Mouse (Mus musculus) midbrain, embryonic 16.5 days (tissue): Measurements from ENCODE around the gene Pfdn4. TPM values are rescaled to one million over a fixed set of nuclear protein-coding genes. Genes with fewer than 3 reads are reported as not detected.

Source experiments
- ATAC-seq: fragments of 200-750 bp; cut with Nextera tagmentation; 2 replicates; pipeline ENCODE4 v1.8.0; 2017; ENCODE audit warnings: moderate TSS enrichment
- H3K27ac ChIP-seq: fragments of 300-500 bp; sonication (generic); 2 replicates; pipeline ENCODE4 v1.5.1; 2014; ENCODE audit warnings: mild to moderate bottlenecking, low read length, mixed read lengths
- H3K27me3 ChIP-seq: fragments of 300-500 bp; sonication (generic); 2 replicates; pipeline ENCODE4 v1.6.1; 2014; ENCODE audit warnings: low read depth, low read length, mixed read lengths; ENCODE audit not compliant: control insufficient read depth, insufficient read depth
- H3K36me3 ChIP-seq: fragments of 300-500 bp; sonication (generic); 2 replicates; pipeline ENCODE4 v1.6.1; 2014; ENCODE audit warnings: mild to moderate bottlenecking, low read length, moderate library complexity, mixed read lengths; ENCODE audit not compliant: control insufficient read depth, insufficient read depth
- H3K4me1 ChIP-seq: fragments of 300-500 bp; sonication (generic); 2 replicates; pipeline ENCODE4 v1.6.1; 2014; ENCODE audit warnings: mild to moderate bottlenecking, low read length, mixed read lengths; ENCODE audit not compliant: control insufficient read depth, insufficient read depth
- H3K4me2 ChIP-seq: fragments of 300-500 bp; sonication (generic); 2 replicates; pipeline ENCODE4 v1.6.1; 2014; ENCODE audit warnings: mild to moderate bottlenecking, low read length, mixed read lengths
- H3K4me3 ChIP-seq: fragments of 300-500 bp; sonication (generic); 2 replicates; pipeline ENCODE4 v1.5.1; 2014; ENCODE audit warnings: low read depth, mild to moderate bottlenecking, low read length, moderate library complexity, mixed read lengths
- H3K9ac ChIP-seq: fragments of 300-500 bp; sonication (generic); 2 replicates; pipeline ENCODE4 v1.6.1; 2014; ENCODE audit warnings: low read depth, low read length, mixed read lengths
- H3K9me3 ChIP-seq: fragments of 300-500 bp; sonication (generic); replicated peaks from 2 replicates; pipeline ENCODE4 v1.6.1; 2014; ENCODE audit warnings: mild to moderate bottlenecking, low read length, mixed read lengths; ENCODE audit not compliant: control insufficient read depth, poor library complexity, severe bottlenecking
- WGBS: fragments of 180-500 bp; shearing (Covaris S2); extraction: QIAGEN DNeasy Blood & Tissue Kit; methylation state at CpG from one replicate; pipeline ENCODE4 v1.1.7; 2014; 5-methylcytosine and 5-hydroxymethylcytosine counted together
- polyA plus RNA-seq: library from polyadenylated mRNA; unstranded; fragments of >200 nt; fragmentation: Nextera tagmentation; extraction: Ambion mirVana; gene quantifications from 2 replicates; pipeline ENCODE4 v1.2.1, GENCODE M21; 2015

The Pfdn4 gene
- polyA plus RNA-seq, 1 experiment from 2014 or later, result 133 TPM

DNA sequence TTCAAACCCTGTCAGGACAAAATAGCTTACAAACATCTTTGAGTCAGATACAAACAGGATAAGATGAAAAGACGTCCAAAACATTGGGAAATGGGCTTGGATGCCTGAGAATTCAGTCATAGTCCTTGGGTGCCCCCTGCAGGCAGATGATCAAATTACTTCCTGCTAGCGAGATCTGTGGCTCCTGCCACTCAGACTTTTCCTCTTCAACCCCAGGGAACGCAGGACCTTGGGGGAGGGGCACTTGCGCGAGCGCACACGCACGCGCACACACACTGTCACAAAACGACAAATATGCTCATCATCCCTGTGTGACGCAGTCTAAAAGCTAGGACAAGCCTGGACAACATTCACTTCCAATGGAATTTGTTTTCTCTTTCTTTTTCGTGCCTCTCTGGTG, 12.6 kb downstream of the Pfdn4 start:
- Histone ChIP-seq H3K9ac (peak overlapping the region; percentile 39; the same call in 1 of the 2 replicates), H3K27me3 (no peaks in the 10 kb centered on the region), H3K36me3 (no peaks in the 10 kb centered on the region), H3K27ac (no peak overlapping the region), H3K4me1 (peaks cover 24% of the 10 kb centered on the region), H3K9me3 (no peaks in the 10 kb centered on the region), H3K4me2 (peak overlapping the region; percentile 62), H3K4me3 (peak overlapping the region; percentile 31)
- no peak for ATAC-seq
- 3% methylated on average over 12 of the region's 12 CpGs for WGBS

DNA sequence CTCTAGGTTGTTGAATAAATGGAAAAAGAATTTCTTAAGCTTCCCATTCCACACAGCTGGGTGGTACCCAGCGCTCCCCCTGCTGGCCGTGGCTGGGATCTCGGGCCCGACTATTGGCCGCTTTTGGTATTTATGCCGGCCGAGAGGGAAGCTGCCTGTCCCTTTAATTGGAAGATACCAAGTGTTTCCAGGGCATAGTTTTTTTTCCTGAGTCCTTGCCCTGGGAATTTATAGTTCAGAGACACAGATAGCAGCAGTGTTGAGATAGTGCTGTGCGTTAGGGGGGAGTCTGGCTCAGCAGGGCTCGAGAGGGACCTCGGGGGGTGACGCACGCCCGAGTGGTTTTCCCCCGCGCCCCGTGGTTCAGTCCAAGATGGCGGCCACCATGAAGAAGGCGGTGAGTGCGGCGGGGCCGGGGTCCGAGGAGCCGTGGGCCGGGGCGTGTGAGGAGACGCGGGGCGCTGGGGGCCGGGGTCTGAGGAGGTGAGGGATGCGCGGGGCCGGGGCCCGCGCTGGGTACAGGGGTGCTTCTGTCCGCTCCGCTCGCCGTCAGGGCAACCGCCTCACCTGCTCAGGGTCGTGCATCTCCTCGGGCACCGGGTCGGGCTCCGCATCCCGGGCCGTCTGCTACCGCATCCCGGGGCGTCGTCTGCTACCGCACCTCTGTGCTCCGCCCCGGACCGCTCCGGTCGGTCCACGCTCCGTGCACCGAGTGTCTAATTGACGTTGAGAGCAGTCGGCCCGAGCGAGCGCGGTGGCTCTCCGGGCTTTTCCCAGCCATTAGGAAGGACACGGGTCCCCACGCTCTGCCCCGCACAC, 15.1 kb downstream of the Pfdn4 start:
- H3K4me2 ChIP-seq, result peak overlapping the region; percentile 89
- no peaks in the 10 kb centered on the region for H3K9me3 ChIP-seq
- H3K4me1 ChIP-seq, result peaks cover 24% of the 10 kb centered on the region
- H3K4me3 ChIP-seq, result peak overlapping the region; percentile 75
- 0 out of 2 replicates have a peak, but pooled peaks cover 3% of the 10 kb centered on the region for H3K36me3 ChIP-seq
- peak overlapping the region; percentile 89 for H3K27ac ChIP-seq
- ATAC-seq, result peak; percentile 77
- under 1% methylated on average over 66 of the region's 69 CpGs for WGBS
- no peaks in the 10 kb centered on the region for H3K27me3 ChIP-seq
- H3K9ac ChIP-seq, result peak overlapping the region; percentile 89

DNA sequence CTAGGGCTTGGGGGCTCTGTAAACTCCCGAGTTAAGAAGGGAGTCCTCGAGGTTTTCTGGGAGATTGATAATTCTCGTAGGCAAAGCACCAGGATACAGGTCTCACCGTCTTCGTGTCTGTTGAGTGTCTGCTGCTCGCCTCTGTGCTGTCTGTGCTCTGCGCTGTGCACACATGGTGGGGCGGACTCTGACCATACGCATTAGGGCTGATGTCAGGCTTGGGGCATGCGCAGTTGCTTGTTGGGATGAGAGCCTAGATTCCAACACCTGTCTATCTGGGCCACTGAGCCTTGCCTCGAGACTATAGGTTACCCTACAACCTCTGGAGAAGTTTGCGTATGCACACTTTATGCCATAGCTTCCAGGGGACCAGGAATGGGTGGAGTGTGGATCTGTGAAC, 17.5 kb downstream of the Pfdn4 start:
- no peaks in the 10 kb centered on the region for H3K27me3 ChIP-seq
- H3K4me2 ChIP-seq, result no peak overlapping the region
- H3K9ac ChIP-seq, result no peak overlapping the region
- no peak overlapping the region for H3K27ac ChIP-seq
- 94% methylated on average over 12 of the region's 12 CpGs for WGBS
- no peaks in the 10 kb centered on the region for H3K9me3 ChIP-seq
- H3K36me3 ChIP-seq, result peaks cover 8% of the 10 kb centered on the region; the same call in 1 of the 2 replicates
- H3K4me1 ChIP-seq, result peaks cover 21% of the 10 kb centered on the region
- no peak overlapping the region for H3K4me3 ChIP-seq
- ATAC-seq, result no peak

DNA sequence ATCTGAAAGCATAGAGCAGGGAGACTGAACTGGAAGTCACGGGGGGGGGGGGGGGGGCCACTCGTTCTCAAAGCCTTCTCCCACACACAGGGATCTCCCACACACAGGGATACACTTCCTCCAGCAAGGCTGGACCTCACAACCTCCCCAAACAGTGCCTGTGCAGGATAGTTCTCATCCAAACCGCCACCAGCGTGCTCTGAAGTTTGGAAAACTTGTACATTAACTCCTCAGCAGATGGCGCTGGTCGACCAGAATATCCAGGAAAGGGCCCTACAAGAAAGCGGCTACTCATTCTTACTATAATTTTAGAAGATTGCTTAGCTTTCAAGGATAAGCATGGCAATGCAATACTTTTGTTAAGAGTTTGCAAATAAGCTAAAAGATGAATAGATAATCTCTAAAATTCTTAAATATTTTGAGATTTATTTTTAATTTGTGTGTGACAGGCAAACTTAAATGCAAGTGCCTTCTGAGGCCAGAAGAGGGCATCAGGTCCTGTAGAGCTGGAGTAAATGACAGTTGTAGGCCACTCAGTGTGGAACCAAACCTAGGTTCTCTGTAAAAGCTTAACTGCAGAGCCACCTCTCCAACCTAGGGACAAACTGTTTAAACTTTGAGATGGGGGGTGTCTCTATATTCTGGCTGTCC, 24.2 kb downstream of the Pfdn4 start:
- H3K4me3 ChIP-seq, result no peak overlapping the region
- WGBS, result 8% methylated on average over 7 of the region's 7 CpGs
- H3K27me3 ChIP-seq, result no peaks in the 10 kb centered on the region
- peaks cover 12% of the 10 kb centered on the region; the same call in 1 of the 2 replicates for H3K36me3 ChIP-seq
- no peaks in the 10 kb centered on the region for H3K9me3 ChIP-seq
- H3K9ac ChIP-seq, result no peak overlapping the region
- no peak overlapping the region for H3K4me2 ChIP-seq
- H3K27ac ChIP-seq, result no peak overlapping the region
- ATAC-seq, result peak; percentile 66
- H3K4me1 ChIP-seq, result no peaks in the 10 kb centered on the region

DNA sequence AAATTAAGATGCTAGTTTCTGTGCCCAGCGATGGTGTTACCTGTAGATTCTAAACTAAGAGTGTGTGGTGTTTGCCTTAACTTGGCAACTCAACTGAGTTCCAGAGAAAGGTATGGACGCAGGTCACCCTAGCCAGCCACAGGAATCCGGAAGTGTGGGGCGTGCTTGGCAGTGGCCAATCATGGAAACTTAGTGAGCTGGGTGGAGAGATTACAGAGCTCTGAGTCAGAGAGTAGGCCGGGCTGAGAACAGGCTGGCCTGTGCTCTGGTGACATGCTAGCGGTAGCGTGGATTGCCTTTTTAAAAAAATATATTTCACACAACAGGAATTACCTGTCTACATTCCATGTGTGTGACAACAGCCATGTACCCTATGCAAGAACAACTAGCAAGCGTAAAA, 30.3 kb downstream of the Pfdn4 start:
- H3K27ac ChIP-seq, result no peak overlapping the region
- H3K4me3 ChIP-seq, result no peak overlapping the region
- H3K27me3 ChIP-seq, result no peaks in the 10 kb centered on the region
- no peak overlapping the region for H3K9ac ChIP-seq
- H3K4me2 ChIP-seq, result no peak overlapping the region
- no peaks in the 10 kb centered on the region for H3K9me3 ChIP-seq
- H3K36me3 ChIP-seq, result no peaks in the 10 kb centered on the region
- H3K4me1 ChIP-seq, result no peaks in the 10 kb centered on the region
- WGBS, result 92% methylated on average over 8 of the region's 8 CpGs
- ATAC-seq, result no peak

DNA sequence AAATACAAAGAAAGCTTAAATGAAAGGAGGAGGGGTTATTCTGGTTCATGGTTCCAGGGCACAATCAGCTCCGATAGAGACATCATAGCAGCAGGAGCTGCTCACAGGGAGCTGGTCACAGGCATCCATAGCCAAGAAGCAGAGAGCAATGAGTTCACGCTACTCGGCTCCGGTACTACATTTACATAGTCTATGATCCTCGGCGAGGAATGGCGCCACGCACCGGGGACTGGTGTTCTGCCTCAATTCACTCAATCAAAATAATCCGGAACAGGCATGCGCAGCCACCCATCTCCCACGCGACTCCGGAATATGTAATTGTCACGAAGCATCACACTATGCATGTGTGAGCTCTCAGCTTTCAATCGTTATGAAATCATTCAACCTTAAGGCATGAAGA, 31.8 kb downstream of the Pfdn4 start:
- H3K36me3 ChIP-seq, result no peaks in the 10 kb centered on the region
- no peak overlapping the region for H3K27ac ChIP-seq
- no peaks in the 10 kb centered on the region for H3K4me1 ChIP-seq
- WGBS, result 88% methylated on average over 16 of the region's 16 CpGs
- no peak overlapping the region for H3K4me3 ChIP-seq
- no peak for ATAC-seq
- no peaks in the 10 kb centered on the region for H3K9me3 ChIP-seq
- no peaks in the 10 kb centered on the region for H3K27me3 ChIP-seq
- H3K9ac ChIP-seq, result no peak overlapping the region
- H3K4me2 ChIP-seq, result no peak overlapping the region

DNA sequence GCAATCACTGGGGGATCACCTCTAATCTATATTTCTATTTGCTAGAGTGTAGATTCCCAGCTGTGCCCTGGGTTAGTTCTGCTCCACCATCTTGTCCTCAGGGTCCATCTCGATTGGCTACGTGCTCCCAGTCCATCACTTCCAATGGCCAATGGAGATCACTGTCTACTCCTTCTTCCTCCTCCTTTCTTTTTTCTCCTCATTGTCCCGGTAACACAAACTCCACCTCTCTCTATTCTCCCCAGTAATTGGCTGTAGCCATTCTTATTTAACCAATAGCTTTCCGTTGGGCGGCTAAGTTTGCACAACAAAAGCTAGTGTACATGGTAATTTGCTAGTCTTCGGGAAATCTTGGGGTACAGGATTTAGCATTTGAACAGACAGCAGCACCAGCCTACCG, 33.5 kb downstream of the Pfdn4 start:
- no peak overlapping the region for H3K9ac ChIP-seq
- no peak overlapping the region for H3K4me2 ChIP-seq
- no peaks in the 10 kb centered on the region for H3K36me3 ChIP-seq
- H3K4me3 ChIP-seq, result no peak overlapping the region
- 82% methylated on average over 7 of the region's 7 CpGs for WGBS
- no peaks in the 10 kb centered on the region for H3K27me3 ChIP-seq
- no peaks in the 10 kb centered on the region for H3K9me3 ChIP-seq
- ATAC-seq, result no peak
- H3K27ac ChIP-seq, result no peak overlapping the region
- peaks cover 3% of the 10 kb centered on the region; the same call in 1 of the 2 replicates for H3K4me1 ChIP-seq

DNA sequence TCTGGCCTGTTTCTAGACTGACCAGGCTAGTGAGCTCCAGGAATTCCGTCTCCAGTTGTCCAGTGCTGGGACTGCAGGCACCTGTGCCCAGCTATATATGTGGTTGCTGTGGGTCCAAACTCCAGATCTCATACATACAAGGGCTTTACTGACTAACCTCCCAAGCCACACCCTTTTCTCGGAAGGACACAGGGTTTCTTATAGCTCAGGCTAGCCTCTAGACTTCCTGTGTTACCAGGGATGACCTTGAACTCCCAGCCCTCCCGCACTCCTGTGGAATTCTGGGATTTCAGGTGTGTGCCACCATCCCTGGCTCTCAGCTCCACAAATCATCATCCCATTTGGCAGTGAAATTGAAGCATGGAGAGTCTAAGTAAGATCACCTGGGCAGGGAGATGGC, 34.0 kb downstream of the Pfdn4 start:
- H3K4me1 ChIP-seq, result peaks cover 3% of the 10 kb centered on the region; the same call in 1 of the 2 replicates
- H3K9ac ChIP-seq, result no peak overlapping the region
- no peaks in the 10 kb centered on the region for H3K27me3 ChIP-seq
- H3K27ac ChIP-seq, result no peak overlapping the region
- 94% methylated on average over 3 of the region's 3 CpGs for WGBS
- H3K4me3 ChIP-seq, result no peak overlapping the region
- H3K36me3 ChIP-seq, result no peaks in the 10 kb centered on the region
- H3K4me2 ChIP-seq, result no peak overlapping the region
- no peaks in the 10 kb centered on the region for H3K9me3 ChIP-seq
- no peak for ATAC-seq
